Mouse (Mus musculus) bone marrow macrophage, adult 2 months (primary cell): Measurements from ENCODE around the gene Trp53inp2.

ENCODE experiments used
- CTCF ChIP-seq: IDR thresholded peaks from 2 replicates; pipeline ENCODE4 v1.5.1; 2012; ENCODE audit warnings: low read depth, mild to moderate bottlenecking, low read length, moderate library complexity
- POLR2A ChIP-seq: IDR thresholded peaks from 2 replicates; pipeline ENCODE4 v1.6.1; 2012; ENCODE audit warnings: mild to moderate bottlenecking, low read depth, low read length, borderline replicate concordance

- TF ChIP-seq CTCF (no peak), POLR2A (no peak)
These were observed 5.7 kb downstream of the Trp53inp2 start for GRCm38 (mm10) chr2:155386534-155386899.
